Mouse (Mus musculus) left cerebral cortex, postnatal 14 days (tissue): ENCODE data around the gene Atp8a2. TPM values are rescaled to one million over a fixed set of nuclear protein-coding genes. Genes with fewer than 3 reads are reported as not detected.

Experiments used
- DNase-seq, 2 experiments: peaks; one replicate each; pipeline ENCODE4 v3.0.0; 2021 to 2022; ENCODE audit warnings: low spot score in 2 of 2, mixed read lengths in 1 of 2
- intact Hi-C: fragments of 180-260 bp; cut with DNase I; formaldehyde crosslinking; loops from one replicate; pipeline ENCODE4 v1.15.1; 2025
- total RNA-seq, 2 experiments: library from RNA; stranded (reverse); gene quantifications; 2 replicates each; pipeline ENCODE4 v1.2.3; 2021

Atp8a2 gene
- total RNA-seq, 2 experiments from 2014 or later = 79.0 to 85.3 TPM

GRCm38 (mm10) chr14:60172286-60173055 lies 24.5 kb downstream of the Atp8a2 start:
- DNase-seq = no peak
- intact Hi-C loops = no loop called here

GRCm38 (mm10) chr14:60170845-60171610 lies 26.0 kb downstream of the Atp8a2 start:
- DNase-seq = no peak
- intact Hi-C loops = no loop called here

GRCm38 (mm10) chr14:60163367-60163766 lies 33.6 kb downstream of the Atp8a2 start:
- intact Hi-C loops = no loop called here
- DNase-seq = no peak

GRCm38 (mm10) chr14:60152373-60152772 lies 44.6 kb downstream of the Atp8a2 start:
- DNase-seq = no peak
- intact Hi-C loops = no loop called here

GRCm38 (mm10) chr14:60148893-60149292 lies 48.1 kb downstream of the Atp8a2 start:
- intact Hi-C loops = no loop called here
- DNase-seq = no peak

GRCm38 (mm10) chr14:60143234-60143633 lies 53.7 kb downstream of the Atp8a2 start:
- no peak for DNase-seq
- intact Hi-C loops = no loop called here

- intact Hi-C loops = no loop called here
- DNase-seq = no peak
Measured at GRCm38 (mm10) chr14:60138339-60138738, 58.6 kb downstream of the Atp8a2 start.

- DNase-seq = no peak
- intact Hi-C loops = no loop called here
Measured at GRCm38 (mm10) chr14:60137812-60138211, 59.2 kb downstream of the Atp8a2 start.

GRCm38 (mm10) chr14:60135801-60136200 lies 61.2 kb downstream of the Atp8a2 start:
- intact Hi-C loops = no loop called here
- DNase-seq = no peak

- no peak for DNase-seq
- intact Hi-C loops = no loop called here
Measured at GRCm38 (mm10) chr14:60134720-60135119, 62.3 kb downstream of the Atp8a2 start.

- intact Hi-C loops = no loop called here
- no peak for DNase-seq
Measured at GRCm38 (mm10) chr14:60131196-60131876, 65.6 kb downstream of the Atp8a2 start.

GRCm38 (mm10) chr14:60129564-60129963 lies 67.4 kb downstream of the Atp8a2 start:
- no peak for DNase-seq
- intact Hi-C loops = no loop called here

GRCm38 (mm10) chr14:60125202-60125601 lies 71.8 kb downstream of the Atp8a2 start:
- peak in 1 of 2 experiments; percentile 10 for DNase-seq
- intact Hi-C loops = no loop called here

GRCm38 (mm10) chr14:60121572-60121971 lies 75.4 kb downstream of the Atp8a2 start:
- intact Hi-C loops = no loop called here
- no peak for DNase-seq

- intact Hi-C loops = no loop called here
- no peak for DNase-seq
Measured at GRCm38 (mm10) chr14:60117792-60118585, 79.0 kb downstream of the Atp8a2 start.

GRCm38 (mm10) chr14:60086808-60087725 lies 109.9 kb downstream of the Atp8a2 start:
- peak; percentile 19 to 28 for DNase-seq
- intact Hi-C loops = no loop called here

GRCm38 (mm10) chr14:60086254-60086807 lies 110.6 kb downstream of the Atp8a2 start:
- DNase-seq = peak in 1 of 2 experiments; percentile 12
- intact Hi-C loops = no loop called here

- intact Hi-C loops = no loop called here
- DNase-seq = no peak
Measured at GRCm38 (mm10) chr14:60082771-60083170, 114.2 kb downstream of the Atp8a2 start.
